Mouse (Mus musculus): ENCODE measurements at regions not wholly inside any gene's neighbourhood (a gene's known extent, or its start where the extent isn't known, plus 50 kb on each side); places are given as distances from the start of the nearest gene placed in this dataset.

DNA sequence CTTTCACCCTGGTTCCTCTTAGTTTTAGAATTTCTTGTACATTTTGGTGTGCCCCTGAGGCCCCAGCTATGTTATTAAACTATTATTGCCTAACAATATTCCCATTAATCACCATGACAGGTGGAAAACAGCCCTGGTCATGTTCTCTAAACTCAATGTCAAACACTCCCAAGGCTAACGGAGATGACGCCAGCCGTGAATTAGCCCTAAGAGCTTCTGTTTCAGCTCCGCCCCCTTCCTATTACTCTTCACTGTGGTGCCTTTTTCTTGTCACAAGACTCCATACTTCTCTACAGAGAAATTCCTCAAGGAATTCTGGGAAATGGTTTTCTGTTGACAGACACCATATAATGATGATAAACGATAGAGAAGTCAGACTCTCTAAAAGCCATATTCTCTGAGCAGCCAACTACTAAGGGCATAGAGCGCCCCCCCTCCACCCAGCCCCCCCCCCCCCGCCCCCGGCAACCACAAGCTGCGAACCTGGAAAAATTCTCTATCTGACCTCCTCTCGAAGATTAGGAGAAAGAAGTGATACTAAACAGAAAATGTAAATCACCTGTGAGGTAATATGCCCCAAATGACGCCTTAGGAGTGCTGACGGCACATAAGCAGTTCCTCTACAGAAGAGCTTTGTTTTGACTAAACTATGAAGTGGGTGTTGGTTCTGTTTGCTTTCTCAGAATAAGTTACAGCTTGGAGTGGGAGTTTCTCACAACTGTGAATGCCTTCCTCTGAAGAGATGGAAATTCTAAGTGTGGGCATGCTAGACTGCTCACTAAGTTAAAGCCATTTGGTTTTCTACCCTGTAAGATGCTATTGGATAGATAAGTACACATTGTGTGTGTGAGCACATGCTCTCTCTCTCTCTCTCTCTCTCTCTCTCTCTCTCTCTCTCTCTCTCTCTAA is 76.8 kb upstream of the Sfrp2 start:
- CTCF ChIA-PET, result no interaction called here

DNA sequence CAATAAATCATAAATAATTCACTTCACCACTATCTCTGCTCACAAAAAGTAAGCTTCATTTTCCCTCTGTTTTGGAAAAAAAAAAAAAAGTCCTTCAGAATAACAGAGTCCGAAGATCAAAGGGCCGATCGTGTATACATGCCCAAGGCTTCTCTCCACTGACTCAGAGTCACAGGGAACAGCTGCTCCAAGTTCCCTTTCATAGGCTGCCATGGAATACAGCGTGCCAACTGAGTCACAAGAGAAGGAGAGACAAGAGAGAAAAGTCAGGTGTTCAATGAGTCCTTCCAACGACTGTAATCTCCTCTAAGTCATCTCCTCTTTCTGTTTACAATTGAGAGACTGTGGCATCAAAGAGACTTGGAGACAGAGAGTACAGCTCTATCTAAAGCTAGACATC is 71.6 kb upstream of the Sfrp2 start:
- CTCF ChIA-PET, result no interaction called here

DNA sequence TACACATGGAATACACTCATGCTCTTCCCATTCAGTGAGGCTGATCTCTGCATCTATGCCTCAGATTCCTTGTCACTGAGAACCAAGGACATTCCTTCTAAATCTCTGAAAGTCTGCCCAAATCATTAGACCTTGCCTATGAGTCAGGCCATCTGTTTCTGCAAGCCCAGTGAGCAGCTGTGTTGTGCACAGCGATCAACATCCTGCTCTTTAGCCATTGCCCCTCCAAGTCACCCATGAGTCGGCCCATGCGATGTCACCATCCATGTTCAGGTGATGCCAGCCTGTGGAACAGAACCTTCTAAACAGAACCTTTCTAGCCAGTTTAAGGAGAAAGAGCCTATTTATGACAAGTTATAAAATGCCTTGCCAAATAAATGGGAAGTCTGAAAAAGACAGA is 66.4 kb upstream of the Sfrp2 start:
- CTCF ChIA-PET, result no interaction called here

DNA sequence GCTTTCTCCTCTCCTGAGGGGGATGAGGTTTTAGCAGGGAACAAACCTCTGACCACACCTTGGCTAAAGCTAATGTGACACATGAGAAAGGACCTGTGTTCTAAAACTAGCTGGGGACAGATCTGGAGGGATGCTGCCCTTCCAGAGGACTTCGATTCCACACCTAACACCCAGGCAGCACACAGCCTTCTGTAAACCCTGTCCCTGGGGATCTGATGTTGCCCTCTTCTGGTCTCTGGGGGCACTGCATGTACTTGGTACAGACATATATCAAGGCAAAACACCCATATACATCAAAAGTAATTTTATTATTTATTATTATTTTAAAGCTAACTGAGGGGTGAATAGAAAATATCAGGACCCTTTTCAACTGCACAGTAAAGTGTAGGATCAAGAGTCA is 65.0 kb upstream of the Sfrp2 start:
- CTCF ChIA-PET, result no interaction called here

DNA sequence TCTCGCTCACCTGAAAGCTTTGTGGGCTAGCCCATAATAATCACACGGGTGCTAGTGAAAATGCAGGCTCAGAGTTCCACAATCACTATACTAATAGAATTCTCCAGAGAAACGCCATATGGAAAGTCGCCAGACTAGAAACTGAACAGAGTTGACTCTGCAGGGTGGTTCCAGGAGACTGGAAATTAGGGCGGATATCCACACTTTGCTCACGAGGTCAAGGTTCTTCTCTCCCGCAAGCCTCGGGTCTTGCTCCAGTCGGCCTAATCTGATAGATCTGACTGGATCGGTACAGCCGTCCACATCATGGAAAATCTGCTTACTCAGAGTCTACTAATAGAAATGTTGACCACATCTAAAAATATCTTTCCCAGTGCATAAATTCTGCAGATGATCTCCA is 61.6 kb upstream of the Sfrp2 start:
- CTCF ChIA-PET, result no interaction called here

DNA sequence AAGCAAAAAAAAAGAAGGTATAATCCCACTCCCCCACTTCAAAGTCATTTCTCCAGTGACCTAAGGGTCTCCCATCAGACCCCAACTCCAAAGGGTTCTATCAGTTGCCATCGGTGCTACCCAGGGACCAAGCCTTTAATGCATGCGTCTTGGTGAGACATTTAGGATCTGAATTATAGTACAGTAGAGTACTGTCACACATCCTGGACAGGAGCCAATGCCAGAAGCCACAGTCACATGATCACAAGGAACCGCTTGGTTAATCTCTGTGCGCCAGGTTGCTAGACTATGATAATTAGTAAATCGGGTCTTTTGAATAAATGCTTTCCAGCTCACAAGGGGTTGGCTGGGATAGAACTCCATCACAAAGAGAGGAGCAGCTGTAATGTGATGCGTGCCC is 60.9 kb upstream of the Sfrp2 start:
- CTCF ChIA-PET, result interaction anchor here (0.5 kb wide), 1 partner anchor 650 kb away, joined by 4 read pairs; no protein-coding TSS in a partner anchor

DNA sequence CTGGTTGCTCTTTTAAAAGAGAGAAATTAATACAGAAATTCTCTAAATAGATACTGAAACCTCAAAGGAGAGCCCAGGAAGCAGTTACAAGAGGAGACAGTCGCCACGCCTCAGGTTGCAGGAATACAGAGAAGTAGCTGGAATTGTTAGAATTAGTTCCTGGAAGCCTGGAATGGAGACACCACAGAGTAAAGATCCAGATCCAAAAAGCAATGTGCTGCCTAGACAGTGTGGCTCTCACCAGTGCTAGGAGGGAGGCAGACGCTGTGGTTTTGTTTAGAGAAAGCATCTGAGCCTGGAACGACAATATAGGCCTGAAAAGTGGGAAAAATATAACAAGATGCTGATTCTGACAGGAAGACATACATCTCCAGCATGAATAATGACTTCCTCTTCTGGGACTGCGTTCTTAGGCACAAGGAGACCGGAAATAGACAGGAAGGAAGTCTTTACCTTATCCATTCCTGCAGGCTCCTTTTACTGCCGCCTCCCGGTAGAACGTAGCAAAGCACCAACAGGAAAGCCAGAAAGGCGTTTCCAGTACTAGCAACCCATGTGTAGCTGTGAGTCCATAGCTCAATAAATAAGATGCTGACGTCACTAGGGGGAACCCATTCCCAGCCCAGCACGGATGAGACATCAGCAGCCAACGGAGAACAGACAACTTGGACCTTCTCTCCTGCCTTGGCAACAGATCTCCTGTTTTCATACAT is 59.4 kb upstream of the Sfrp2 start:
- CTCF ChIA-PET, result no interaction called here

DNA sequence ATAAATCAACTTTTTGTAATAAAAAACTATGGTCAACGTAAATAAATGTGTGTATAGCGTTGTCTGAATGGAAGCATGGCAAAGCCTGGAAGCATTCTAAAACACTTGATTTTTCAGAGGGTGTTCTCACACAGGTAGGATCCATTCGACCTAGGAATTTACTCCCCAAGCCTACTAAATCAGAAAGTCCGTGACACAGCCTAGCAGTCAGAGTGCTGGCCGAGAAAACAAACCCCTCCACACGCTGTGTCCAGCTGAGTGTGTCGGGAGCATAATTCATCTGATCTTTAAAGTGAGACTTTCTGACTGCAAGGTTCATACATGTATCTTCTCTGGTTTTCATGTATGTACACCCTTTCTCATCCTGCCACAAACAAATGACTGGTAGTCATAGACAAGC is 58.8 kb upstream of the Sfrp2 start:
- CTCF ChIA-PET, result no interaction called here

DNA sequence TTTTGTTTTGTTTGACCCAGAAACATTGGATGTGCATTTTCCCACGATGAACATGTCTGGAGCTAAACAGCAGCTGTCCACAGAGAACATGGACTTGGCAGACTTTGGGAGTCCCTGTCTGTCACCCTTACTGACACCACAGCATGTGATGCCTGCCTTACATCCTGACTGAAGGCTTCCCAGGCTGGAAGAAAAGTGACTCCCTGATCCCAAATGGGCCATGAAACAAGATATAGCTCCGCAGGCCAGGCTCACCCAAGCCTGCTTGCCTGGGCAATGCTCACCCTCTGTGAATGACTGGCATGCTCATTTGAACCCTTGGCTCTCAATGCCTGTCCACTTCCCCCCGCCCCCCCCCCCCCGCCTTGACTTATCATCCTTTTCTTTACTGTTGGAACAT is 57.1 kb upstream of the Sfrp2 start:
- CTCF ChIA-PET, result no interaction called here

DNA sequence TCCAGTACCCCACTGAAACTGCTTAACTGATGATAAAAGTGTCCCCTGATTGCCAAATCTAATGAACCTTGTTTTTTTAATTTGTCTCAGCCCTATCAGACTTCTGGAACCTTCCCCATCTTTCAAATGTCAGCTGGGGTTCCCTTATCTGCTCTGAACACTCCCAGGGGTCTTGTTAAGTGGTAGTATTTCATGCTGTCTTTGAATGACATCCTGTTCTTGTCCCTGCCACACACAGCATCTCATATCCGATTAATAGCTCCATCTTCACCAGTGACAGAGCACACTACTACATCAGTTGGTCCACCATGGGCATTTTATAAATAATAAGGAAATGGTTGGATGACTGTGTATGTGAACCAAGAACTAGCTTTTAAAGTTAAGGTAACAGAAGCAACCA is 56.6 kb upstream of the Sfrp2 start:
- CTCF ChIA-PET, result no interaction called here

DNA sequence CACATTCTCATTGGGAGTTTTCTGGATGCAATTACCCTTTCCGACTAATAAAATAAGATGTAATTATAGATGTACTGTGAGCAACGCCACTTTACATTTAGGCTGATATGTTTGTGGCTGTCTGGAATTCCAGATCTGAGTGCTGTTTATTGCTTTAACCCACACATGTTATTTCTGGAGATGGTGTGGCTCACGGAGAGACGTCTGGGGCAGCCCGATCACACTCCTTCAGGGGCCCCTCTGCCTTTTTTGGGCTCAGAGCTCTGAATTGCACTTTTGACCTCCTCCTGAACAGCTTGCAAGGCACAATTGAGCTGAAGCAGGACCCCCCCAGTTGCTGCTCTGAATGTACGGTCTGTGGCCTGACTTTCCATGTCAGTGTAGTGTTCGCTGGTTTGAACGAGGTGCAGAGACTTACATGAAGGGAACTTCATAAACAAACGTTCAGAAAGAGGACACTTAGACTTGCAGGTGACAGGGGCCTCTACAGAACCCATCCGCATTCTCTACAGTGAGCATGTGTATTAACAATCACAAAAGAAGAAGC is 55.1 kb upstream of the Sfrp2 start:
- CTCF ChIA-PET, result no interaction called here

DNA sequence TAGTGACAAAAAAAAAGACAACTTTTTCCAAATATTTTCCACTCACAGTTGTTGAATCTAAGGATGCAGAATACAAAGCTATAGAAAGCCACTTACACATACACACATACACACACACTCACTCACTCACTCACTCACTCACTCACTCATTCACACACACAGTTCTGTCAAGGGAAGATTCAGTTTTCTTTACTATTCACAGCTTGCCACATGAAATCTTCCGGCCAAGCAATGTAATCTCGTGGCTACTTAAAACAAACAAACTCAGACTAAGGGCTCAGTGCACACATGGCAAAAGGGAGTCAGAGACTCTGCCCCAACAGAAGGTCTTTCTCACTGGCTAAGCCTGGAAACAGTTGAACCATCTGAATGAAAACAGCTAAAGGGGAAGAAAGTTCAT is 53.8 kb upstream of the Sfrp2 start:
- CTCF ChIA-PET, result no interaction called here

DNA sequence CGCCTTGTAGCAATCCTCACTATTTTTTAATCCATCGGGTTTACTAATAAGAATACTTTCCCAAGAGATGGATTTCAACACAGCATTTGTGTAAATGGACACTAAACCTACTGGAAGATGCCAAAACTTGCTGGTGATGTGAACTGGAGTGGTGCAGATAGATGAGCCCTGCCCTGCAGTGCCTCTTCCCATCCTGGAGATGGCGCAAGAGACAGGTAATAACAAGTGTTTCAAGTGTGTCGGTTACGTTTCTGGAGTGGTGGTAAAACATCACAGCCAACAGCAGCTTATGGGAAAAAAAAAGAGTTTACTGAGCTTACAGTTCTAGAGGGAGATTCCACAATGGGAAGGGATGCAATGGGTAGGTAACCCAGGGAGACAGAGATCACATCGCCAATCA is 51.5 kb upstream of the Sfrp2 start:
- CTCF ChIA-PET, result no interaction called here

Measured in spleen, embryonic (tissue).